Mouse (Mus musculus) natural killer cell, adult 2 months (primary cell): ENCODE data around the gene Cmas.
A peak's percentile ranks its signal among the peaks of the same experiment; 100 is the strongest.

Source experiments
- DNase-seq, 2 experiments: peaks; one replicate each; pipeline ENCODE4 v3.0.0; 2022; ENCODE audit warnings: low spot score in 2 of 2

The Cmas gene

GRCm38 (mm10) chr6:142752331-142753246, 3.9 kb upstream of the Cmas start:
- peak; percentile 63 to 74 for DNase-seq

DNA sequence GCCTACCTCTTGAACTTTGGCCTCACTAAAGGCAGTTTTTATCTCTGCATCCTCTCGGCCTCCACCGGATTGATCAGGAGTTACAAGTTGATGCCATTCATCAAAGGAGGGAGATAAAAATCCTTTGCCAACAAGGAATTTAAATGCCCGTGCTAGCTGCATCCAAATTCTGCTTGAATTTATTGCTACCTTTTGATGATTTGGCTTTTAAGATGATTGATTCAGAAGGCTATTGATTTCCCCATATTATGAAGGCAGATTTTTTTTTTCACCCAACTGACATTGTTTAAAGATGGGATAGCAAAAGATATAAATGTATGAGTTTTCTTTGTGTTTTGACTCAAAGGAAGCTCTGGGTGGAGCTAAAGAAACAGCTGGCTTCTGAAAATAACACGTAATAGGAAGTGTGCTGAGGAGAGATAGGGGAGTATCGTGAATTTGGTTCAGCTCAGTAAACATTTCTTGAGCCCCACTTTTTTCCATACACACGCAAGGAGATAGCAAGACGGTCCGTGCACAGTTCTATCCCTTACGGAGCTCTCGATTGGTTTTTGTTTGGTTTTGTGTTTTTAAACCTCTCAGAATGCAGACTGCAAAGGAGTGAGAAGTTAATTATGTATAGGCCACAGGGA, 964 bp downstream of the Cmas start:
- no peak for DNase-seq

GRCm38 (mm10) chr6:142757976-142758375, 1.5 kb downstream of the Cmas start:
- no peak for DNase-seq

DNA sequence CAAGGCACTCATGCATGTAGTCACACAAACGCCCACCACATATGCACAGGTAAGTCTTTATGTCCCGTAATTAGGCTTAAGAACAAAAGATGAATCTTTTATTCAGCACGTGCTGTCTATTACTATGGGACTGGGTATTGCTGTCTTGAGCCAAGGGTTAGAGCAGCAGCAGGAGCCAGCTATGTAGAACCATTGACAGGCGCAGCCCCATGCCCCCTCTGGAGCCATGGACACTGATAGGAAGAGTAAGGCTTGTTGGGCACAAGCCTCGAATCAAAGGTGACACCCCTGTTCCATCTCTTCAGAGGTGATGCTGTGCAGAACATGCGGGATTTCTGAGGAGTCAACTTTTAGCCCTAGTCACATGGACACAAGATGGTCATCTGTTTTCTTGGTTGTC, 2.1 kb downstream of the Cmas start:
- DNase-seq = no peak

GRCm38 (mm10) chr6:142759633-142760032, 3.1 kb downstream of the Cmas start:
- DNase-seq = no peak

GRCm38 (mm10) chr6:142764933-142765332, 8.4 kb downstream of the Cmas start:
- no peak for DNase-seq

- DNase-seq = no peak
These were observed 10.8 kb downstream of the Cmas start for GRCm38 (mm10) chr6:142767305-142767704.

DNA sequence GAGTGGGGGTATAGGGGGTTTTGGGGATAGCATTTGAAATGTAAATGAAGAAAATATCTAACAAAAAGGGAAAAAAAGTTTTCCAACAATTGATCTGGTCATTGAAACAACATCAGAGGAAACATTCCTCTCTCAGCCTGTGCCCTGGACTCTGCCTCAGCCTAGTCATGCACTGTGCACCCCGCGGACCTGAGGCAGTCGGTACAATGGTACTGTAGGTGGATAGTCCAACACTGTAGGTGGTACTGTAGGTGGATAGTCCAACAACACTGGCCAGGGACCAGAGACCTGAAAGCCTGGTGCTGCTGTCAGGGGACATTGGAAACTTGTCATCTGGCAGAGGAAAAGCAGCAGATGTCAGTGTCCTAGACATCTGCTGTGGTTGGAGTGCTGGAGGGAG, 13.4 kb downstream of the Cmas start:
- DNase-seq = no peak

GRCm38 (mm10) chr6:142771643-142772042, 15.2 kb downstream of the Cmas start:
- DNase-seq = no peak

DNA sequence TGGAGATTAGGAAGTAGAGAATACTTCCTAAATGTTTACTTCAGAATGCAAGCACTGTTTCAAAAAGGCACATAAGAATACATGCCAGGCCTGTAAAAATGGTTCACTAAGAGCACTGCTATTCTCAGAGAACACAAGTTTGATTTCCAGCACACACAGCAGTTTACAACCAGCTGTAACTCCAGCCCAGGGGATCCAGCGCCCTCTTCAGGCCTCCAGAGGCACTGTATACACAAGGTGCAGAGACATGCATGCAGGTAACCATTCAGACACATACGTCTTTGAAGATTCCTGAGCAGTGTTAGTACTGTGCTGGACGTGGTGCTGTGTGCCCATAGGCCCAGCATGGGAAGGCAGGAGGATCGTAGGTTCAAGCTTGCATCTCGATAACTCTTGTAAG, 17.1 kb downstream of the Cmas start:
- no peak for DNase-seq

- no peak for DNase-seq
These were observed 20.4 kb downstream of the Cmas start for GRCm38 (mm10) chr6:142776935-142777334.

- peak; percentile 27 to 39 for DNase-seq
These were observed 22.7 kb downstream of the Cmas start for GRCm38 (mm10) chr6:142779045-142779811.

GRCm38 (mm10) chr6:142779812-142780573, 23.5 kb downstream of the Cmas start:
- peak in 1 of 2 experiments; percentile 9 for DNase-seq

- DNase-seq = no peak
These were observed 24.1 kb downstream of the Cmas start for GRCm38 (mm10) chr6:142780574-142781033.

DNA sequence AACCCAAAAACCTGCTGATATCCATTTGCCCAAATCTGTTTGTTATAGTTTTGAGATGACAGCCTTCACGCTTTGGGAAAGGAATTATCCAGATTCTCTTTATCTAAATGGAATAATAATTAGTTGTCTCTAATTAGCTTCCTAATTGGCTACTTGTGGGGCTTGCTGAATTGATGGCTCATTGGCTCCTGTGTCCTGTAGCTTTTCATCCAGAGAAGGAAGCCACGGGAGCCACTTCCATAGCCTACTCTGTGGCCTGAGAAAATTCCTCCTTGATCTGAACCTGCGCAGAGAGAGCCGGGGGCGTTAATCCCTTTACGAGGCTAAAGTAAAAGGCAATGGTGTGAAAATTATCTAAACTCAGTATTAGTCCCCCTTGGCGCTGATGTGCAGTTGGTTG, 24.8 kb downstream of the Cmas start:
- no peak for DNase-seq

DNA sequence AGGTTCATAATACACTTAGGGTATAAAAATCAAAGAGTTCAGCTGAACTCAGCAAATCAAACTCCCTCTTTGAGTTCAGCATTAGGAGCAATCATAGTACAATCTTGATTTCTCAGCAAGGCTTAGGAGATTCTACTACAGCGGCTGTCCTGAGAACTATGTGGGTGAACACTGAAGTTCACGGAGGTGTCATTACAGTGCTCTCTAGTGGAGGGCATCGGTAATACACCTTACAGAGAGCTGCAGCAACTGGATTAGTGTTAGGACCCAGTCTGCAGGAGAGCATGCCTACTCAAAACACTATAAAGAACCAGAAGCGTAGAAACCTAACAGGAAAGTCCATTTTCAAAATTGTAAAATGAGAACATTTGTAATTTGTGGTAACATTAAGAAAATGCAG, 28.9 kb downstream of the Cmas start:
- peak; percentile 47 to 70 for DNase-seq

DNA sequence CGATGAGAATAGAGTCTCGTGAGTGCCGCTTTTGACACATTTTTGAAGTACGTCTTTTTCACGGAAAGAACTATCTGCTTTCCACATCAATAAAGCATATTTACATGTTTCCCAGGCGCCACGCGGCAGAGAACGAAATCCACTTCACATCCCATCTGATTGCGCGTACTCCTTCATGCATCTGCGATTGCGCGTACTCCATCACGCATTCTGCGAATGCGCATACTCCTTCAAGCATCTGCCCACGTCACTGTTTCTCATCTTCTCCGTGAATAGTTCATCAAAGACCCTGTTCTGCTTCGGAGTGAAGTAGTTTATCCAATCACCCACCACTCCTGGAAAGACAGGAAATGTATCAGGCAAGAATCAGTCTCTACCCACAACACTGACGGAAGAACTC, 29.6 kb downstream of the Cmas start:
- DNase-seq = no peak

DNA sequence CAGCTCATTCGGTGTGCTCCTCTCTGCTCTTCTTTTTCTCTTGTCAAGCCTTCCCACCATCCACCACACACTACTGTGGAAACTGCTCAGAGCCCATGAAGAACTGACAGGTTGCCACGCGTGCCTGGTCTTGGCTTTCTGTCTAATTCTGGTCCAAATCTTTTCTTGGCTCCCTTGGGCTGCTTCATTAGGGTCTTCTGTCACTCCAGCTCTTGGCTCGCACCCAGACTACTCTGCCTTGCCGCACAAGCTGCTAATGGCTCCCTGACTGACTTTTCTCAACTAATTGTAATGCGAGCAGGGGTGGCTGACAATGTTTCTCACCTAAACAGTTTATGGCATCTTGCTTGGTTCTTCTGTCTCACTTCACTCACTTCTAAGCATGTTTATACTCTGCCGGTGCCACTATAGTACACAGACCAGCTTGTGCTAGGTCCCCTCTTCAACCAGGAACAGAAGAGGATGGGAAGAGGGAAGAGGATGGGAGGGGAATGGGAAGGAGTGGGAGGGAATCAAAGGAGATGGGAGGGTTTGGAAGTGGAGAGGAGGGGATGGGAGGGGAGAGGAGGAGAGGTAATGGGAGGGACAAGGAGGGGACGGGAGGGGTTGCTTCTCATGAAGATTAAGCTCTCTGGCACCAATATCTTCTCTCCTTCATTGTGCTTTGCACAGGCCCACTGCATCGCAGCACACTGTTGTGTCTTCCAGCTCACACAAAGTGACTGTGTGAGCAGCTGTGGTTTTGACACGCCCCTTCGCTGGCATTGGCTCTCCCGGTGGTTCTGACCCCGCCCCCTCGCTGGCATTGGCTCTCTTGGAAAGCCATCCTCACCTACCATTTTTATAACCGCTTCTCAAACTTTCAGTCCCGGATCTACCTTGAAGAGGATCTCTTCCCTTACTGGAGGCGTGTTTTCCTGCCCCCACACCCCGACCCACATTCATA, 31.8 kb downstream of the Cmas start:
- DNase-seq = no peak

GRCm38 (mm10) chr6:142789736-142790135, 33.2 kb downstream of the Cmas start:
- DNase-seq = no peak

- no peak for DNase-seq
These were observed 35.9 kb downstream of the Cmas start for GRCm38 (mm10) chr6:142792241-142792968.
